Mouse (Mus musculus) G1E (cell line): ENCODE measurements around the gene Traf4.

Experiments used
- CTCF ChIP-seq: IDR thresholded peaks from 2 replicates; pipeline ENCODE4 v1.5.1; 2012; ENCODE audit warnings: low read depth, low read length, inconsistent platforms, mixed read lengths
- POLR2AphosphoS5 ChIP-seq: IDR thresholded peaks from 2 replicates; pipeline ENCODE4 v1.6.1; 2012; ENCODE audit warnings: low read depth, low read length, inconsistent platforms; ENCODE audit not compliant: insufficient replicate concordance

- TF ChIP-seq CTCF (no peak), POLR2AphosphoS5 (no peak)
Observed at GRCm38 (mm10) chr11:78163045-78163444, 2.3 kb downstream of the Traf4 start.
